Mouse (Mus musculus) thymus, adult 2 months (tissue): ENCODE data around the gene Alg5.

Experiments
- CTCF ChIP-seq: fragments of 200-500 bp; IDR thresholded peaks from 2 replicates; pipeline ENCODE4 v1.5.1; 2012; ENCODE audit warnings: mild to moderate bottlenecking, control low read depth, low read length, moderate library complexity, borderline replicate concordance; ENCODE audit not compliant: control insufficient read depth, poor library complexity, insufficient read depth; ENCODE audit errors: extremely low read depth
- POLR2A ChIP-seq: fragments of 200-500 bp; IDR thresholded peaks from 2 replicates; pipeline ENCODE4 v1.6.1; 2012; ENCODE audit warnings: mild to moderate bottlenecking, low read length, control low read depth, moderate library complexity; ENCODE audit not compliant: control insufficient read depth, poor library complexity, insufficient read depth; ENCODE audit errors: extremely low read depth

DNA sequence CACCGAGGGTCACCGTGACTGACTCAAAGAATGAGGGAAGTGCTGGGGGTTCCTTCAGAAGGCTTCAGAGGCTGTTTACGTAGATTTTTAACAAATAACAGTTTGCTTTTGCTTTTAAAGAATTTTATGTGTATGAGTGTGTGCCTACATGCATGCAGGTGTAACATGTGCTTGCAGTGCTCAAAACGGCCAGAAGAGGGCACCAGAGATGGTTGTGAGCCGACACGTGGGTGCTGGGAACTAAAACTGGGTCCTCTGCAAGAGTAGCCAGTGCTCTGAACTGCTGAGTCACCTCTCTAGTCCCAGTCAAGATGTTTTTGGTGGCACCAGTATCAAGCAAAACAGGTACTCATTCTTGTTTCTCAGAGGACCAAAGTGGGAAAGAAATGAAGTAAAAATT is 38.3 kb downstream of the Alg5 start:
- TF ChIP-seq CTCF (no peak), POLR2A (no peak)
